Mouse (Mus musculus) thymus, adult 2 months (tissue): ENCODE data around the gene Ewsr1.

ENCODE experiments used
- CTCF ChIP-seq: fragments of 200-500 bp; IDR thresholded peaks from 2 replicates; pipeline ENCODE4 v1.5.1; 2012; ENCODE audit warnings: mild to moderate bottlenecking, control low read depth, low read length, moderate library complexity, borderline replicate concordance; ENCODE audit not compliant: control insufficient read depth, poor library complexity, insufficient read depth; ENCODE audit errors: extremely low read depth
- POLR2A ChIP-seq: fragments of 200-500 bp; IDR thresholded peaks from 2 replicates; pipeline ENCODE4 v1.6.1; 2012; ENCODE audit warnings: mild to moderate bottlenecking, low read length, control low read depth, moderate library complexity; ENCODE audit not compliant: control insufficient read depth, poor library complexity, insufficient read depth; ENCODE audit errors: extremely low read depth

DNA sequence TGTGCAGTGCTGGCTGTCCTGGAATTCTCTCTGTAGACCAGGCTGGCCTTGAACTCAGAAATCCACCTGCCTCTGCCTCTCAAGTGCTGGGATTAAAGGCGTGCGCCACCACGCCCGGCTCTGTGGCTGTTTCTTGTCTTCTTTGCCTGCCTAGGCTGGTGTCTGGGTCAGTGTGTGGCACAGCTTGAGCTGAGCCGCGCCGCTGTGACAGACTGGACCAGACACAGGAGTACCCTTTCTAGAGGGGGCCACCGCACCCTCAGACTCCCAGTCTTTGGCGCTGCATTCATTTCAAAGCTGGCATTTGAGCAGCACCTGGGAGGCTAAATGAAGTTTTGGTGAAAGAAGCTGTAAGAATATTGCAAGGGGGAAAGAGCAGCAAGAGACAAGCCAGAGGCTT, 40.3 kb downstream of the Ewsr1 start:
- TF ChIP-seq POLR2A: no peak
- TF ChIP-seq CTCF: no peak
